Mouse (Mus musculus) embryo, embryonic 10 days (tissue): ENCODE results near the gene Necab3.

Experiments
- DNase-seq: peaks from one replicate; pipeline ENCODE4 v3.0.0-alpha.2; 2015; ENCODE audit warnings: low spot score

The Necab3 gene

DNA sequence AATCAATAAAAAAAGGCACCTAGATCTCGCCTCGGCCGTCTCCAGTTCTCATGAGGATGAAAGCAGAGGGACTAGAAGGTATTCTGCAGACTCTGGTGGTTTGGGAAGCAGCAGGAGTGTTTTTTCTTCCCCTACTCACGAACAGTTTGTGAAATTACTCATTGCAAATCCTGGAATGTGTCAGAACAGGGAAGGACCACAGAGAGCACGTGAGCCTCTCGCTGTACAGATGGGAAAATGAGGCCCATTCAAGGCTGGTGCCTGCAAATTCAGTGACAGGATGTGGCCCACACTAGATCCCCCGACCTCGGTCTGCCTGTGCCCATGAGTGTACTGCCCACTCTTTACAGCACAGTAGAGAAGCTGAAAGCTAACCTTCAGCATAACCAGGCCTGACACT, 13.3 kb upstream of the Necab3 start:
- no peak for DNase-seq

DNA sequence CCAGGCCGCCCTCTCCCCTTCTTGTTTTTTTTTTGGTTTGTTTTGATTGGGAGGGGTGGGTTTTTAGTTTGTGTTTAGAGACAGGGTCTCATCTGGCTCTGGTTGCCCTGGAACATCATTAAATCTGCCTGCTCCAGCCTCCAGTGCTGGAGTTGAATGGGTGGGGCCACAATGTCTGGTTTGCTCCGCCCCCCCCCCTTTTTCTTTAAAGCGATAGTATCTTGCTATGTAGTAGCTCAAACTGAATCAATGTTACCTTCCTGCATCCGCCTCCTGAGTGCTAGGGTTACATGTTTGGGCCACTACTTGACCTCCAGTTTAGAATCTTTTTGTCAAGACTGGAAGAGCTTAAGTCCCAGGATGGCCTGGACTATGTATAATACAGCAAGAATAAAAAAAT, 12.6 kb upstream of the Necab3 start:
- DNase-seq, result no peak

DNA sequence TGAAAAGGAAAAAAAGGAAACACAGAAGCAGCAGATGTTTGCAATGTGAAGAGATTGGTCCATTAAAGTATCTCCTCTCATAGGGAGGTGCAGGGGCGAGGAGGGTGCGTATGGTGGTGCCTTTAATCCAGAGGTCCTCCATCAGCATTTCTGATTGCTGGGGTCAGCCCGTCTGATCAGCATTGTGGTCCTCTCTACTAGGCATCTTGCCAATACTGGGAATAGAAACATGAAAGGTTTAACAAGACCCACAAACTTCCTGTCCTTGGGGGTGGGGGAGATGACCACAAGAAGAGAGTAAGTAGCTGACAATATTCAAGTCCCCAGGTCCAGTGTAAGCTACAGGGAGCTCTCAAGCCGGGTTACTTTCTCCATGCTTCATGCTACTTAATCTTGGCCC, 12.0 kb upstream of the Necab3 start:
- DNase-seq, result no peak

DNA sequence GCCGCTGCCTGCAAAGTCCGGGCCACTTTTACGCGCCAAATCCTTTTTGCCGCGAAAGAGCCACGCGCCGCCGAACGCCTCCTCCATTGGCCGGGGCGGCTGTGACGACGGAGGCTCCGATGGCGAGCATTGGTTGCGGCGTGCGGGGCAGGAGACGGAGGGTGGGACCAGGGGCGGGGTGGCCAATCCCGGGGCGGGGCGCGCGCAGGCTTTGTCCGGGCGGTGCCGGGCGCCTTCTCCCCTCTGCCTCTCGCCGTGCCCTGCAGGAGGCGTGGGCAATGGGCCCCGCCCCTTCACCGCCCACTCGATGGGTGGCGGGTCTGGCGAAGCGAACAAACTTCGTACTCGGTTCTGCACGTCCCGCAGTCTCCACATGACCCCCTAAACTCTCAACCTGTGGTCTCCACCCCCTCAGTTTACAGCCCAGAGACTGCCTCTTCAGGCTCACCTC, 11.2 kb upstream of the Necab3 start, which contains the start of gene E2f1:
E2f1 (minus strand) TSS at position 57 of the 451 bp plus-strand sequence.
- DNase-seq, result peak; percentile 98

DNA sequence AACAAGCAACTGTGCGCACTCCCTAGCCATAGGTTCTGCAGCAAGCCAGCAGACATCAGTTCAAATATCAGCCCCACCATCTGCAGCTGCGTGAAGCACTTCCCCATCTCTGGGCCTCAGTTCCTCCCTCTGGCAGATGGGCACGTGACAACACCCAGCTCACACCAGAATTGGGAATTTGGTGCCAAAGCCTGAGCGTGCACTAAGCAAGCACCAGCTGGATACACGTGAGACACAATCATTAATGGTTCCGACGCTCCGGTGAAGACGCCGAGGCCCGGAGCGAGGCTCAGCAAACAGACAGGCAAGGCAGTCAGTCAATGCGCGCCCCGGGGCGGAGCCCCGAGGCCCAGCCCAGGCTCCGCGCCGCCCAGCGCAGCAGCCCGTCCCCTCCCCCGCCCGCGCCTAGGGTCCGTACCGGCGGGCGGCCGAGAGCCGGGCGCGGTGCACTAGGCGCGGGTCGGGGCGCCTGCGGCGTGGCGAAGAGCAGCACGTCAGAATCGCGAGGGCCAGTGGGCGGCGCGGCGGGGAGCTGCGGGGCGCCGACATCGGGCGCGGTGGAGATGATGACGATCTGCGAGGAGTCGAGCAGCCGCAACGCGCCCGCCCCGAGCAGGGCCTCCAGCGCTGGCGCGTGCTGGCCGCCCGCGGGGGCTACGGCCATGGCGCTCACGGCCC, 10.5 kb upstream of the Necab3 start:
- peak; percentile 56 for DNase-seq

DNA sequence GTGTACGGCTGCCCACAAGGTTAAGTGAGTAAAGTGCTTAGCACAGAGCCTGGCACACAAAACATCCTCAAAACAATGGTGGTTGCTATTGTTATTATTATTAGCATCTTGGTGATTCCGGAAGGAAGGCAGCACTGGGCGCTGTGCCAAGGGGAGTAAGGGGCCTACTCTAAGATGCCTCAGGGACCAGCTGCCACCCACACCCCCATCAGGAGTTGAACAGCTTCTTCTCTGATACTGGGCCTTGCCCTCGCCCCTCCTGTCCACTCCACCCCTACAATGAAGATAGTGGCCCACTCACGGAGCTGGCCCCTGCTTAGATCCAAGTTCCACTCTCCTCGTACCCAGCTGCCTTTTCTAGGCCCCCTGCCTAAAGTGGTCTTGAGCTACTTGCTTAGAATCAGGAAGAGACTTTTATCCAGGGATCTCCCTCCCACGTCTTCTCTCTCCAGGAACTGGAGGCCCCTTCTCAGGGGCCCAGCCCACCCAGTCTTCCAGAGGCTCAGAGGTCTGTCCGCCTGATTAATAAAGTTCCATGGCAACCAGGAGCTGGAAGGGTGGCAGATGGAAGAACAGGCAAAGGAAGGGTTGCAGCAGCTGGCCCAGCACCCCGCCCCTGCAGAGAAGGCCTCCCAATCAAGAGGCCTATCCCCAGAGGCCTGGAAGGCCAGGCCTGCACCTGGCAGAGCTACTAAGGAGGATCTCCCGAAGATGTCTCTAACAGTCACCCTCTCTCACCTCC, 9.8 kb upstream of the Necab3 start:
- peak; percentile 51 for DNase-seq

- DNase-seq, result no peak
Measured at GRCm38 (mm10) chr2:154567766-154568165, 9.1 kb upstream of the Necab3 start.

GRCm38 (mm10) chr2:154566641-154567040, 8.0 kb upstream of the Necab3 start:
- no peak for DNase-seq

- no peak for DNase-seq
Measured at GRCm38 (mm10) chr2:154565562-154565961, 6.9 kb upstream of the Necab3 start.

GRCm38 (mm10) chr2:154563612-154564170, 5.0 kb upstream of the Necab3 start:
- no peak for DNase-seq

DNA sequence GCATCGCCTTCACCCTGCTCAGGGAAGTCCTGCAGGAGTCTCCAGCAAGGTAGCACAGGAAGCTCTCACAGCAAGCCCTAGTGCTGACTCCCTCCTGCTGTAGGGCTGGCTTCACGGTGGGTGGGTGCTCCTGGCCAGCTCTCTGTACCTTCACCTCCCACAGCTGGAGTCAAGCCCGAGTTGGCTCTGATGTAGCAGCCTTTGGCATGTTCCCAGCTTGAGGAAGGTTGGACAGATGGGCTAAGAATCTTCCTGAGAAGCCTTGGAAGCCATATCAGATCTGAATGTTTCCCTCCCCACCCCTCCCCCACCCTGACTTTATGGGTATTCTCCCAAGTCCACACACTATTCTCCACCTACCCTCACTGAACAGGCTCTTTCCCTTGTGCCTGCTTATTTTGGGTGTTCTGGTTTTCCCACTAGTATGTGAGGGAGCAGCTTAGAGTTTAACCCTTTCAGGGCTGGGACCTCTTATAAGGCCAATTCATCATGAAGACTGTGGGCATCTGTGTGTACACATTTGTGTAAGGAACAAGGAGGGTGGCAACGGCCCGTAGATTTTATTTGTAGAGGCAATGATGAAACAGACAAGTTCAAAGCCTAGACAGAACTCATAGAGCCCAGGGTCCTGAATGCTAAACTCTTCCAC, 1.4 kb downstream of the Necab3 start:
- DNase-seq, result no peak

GRCm38 (mm10) chr2:154555235-154555634, 3.5 kb downstream of the Necab3 start:
- DNase-seq, result no peak

DNA sequence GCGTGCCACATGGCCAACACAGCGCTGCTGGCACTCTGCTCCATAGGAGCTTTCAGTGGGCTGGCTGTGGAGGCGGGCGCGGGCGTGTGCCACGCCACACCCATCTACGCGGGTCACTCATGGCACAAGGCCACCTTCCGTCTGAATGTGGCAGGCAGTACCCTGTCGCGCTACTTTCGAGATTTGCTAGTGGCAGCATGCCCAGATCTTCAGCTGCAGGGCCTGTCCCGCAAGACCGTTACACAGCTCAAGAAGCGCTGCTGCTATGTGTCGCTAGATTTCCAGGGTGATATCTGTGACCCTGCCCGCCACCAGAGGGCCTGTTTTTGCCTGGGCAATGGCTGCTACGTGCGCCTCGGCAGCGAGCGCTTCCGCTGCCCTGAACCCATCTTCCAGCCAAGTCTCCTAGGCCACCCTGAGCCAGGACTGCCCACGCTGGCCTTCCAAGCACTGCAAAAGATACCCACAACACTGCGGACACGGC, 6.2 kb downstream of the Necab3 start:
- DNase-seq, result peak; percentile 82

GRCm38 (mm10) chr2:154551927-154552326, 6.8 kb downstream of the Necab3 start:
- peak; percentile 68 for DNase-seq

GRCm38 (mm10) chr2:154551476-154551875, 7.2 kb downstream of the Necab3 start, which contains the start of gene Actl10:
TSS of gene Actl10 (plus strand) at chr2:154551776.
- no peak for DNase-seq

GRCm38 (mm10) chr2:154550937-154551336, 7.8 kb downstream of the Necab3 start:
- no peak for DNase-seq

DNA sequence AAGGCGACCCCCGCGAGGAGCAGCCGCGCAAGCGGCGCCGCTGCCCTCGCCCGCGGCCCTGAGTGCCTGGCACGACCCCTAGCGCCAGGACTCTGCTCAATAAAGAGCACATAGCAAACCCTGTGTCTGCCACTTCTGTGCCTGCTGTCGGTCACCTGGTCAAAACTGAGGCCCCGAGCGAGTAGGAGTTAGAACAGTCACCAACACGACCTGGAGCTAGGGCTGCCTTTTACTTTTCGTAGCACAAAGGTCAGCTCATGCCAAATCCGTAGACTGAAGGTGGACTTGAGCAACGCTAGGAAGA, 8.9 kb downstream of the Necab3 start:
- DNase-seq, result no peak

- DNase-seq, result peak; percentile 86
Measured at GRCm38 (mm10) chr2:154549127-154549885, 9.4 kb downstream of the Necab3 start.

DNA sequence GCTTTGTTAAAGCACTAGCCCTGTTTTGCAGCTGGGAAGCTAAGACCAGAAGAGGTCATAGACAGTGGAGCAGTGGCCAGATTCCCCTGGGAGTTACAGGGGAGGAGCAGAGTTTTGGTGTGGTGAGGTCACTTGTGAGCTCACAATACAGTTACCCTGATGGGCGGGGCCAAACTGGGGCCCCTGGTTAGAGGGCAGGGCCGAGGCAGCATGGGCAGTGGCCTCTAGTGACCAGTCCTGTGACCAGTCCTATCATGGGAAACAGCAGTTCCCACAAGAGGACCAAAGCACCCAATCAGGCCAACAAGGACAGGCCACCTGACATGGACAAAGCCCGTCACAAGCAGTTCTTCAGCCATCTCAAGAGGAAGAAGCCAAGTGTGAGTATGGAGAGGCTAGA, 10.0 kb downstream of the Necab3 start:
- DNase-seq, result peak; percentile 40

DNA sequence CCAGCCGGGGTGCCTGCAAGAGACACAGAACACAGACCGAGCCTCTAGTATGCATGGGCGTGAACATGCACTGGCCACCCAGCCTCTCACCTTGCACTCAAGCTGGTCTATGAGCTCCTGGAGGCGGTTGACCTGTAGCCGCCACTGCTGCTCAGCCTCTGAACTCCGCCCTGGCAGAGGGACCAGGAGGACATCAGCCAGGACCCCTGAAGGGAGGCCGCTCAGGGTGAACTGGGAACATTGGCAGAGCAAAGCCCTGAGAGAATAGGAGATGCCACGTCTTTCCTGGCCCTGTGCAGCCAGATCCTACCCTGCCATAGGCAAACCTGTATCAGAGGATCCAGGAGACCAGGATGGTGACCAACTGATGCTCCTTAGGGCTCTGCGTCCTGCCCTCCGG, 12.0 kb downstream of the Necab3 start, which contains the start of gene 1700003F12Rik:
1700003F12Rik (plus strand) TSS at position 375 of the 400 bp plus-strand sequence.
- DNase-seq, result no peak

GRCm38 (mm10) chr2:154543567-154544347, 14.9 kb downstream of the Necab3 start:
- no peak for DNase-seq
